Mouse (Mus musculus): ENCODE measurements around the gene Gramd2.

DNA sequence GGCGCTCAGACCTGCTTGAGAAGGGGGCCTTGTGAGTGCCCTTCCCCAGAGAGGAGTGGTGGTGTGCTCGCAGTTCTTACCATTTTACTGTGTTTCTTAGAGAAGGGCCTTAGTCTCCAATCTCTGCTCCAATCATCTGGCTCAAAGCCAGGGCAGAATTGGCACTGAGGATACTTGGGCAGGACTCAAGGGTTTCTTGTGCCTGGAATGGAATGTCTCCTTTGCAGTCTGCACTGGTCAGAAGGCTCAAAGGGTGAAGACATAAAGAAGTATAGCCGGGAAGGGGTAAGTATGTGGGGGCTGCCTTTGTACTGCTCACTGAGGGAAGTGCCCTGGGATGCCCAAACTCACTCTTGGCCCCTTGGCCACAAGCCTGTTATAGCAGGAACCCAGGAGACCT, 29.3 kb downstream of the Gramd2 start:
- TF ChIP-seq CTCF (IDR thresholded peaks at IDR 0.05; ENCODE audit: control insufficient read depth, insufficient read depth, insufficient read length) (no peak), MYOG (IDR thresholded peaks at IDR 0.05; ENCODE audit: control insufficient read depth, extremely low read depth, insufficient read length) (no peak), CEBPB (IDR thresholded peaks at IDR 0.05; ENCODE audit: low read depth) (no peak), MYOD1 (IDR thresholded peaks at IDR 0.05; ENCODE audit: control insufficient read depth, insufficient read length, low read depth) (no peak), MAX (IDR thresholded peaks at IDR 0.05) (no peak), USF1 (IDR thresholded peaks at IDR 0.05; ENCODE audit: low read depth) (no peak)

All from C2C12 (cell line).